Mouse (Mus musculus): ENCODE data around the gene Tsacc. TPM values are rescaled to one million over a fixed set of nuclear protein-coding genes. Genes with fewer than 3 reads are reported as not detected.
A peak's percentile ranks its signal among the peaks of the same experiment; 100 is the strongest.

Tsacc gene
- total and polyA plus RNA-seq, 3 experiments: 6.7 to 11.3 (median 9.3) TPM

DNA sequence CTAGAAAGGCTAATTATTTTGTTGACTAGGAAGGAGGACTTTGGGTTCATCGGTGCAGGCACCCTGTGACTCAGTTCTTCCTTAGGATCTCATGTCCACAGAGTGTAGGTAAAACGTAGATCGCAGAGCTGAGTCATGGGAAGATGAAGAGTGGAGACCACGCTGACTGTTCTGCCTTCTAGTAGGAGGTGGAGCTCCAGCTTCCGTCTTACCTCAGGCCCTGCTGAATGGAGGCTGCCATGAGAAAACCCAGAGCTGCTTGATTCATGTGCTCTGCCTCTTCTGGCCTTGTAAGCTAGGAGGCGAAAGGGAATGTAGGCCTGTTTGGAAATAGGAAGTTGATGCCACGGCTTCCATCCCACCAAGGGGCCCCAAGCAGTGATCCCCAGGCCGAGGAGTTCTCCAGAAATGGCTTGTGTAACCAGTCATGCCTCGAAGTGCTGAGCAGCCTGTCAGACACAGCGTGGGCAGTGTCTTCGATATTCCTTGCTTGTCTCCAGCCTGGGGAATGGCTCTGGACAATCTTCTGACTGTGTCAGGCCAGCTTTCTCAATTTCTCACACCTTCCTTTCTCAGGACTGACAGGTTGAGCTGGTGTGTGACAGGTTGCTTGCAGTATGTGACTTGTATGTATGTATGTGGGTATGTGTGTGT is 40.7 kb upstream of the Tsacc start:
- H3K27me3 ChIP-seq (replicated peaks): no peaks in the 10 kb centered on the region
- dilution Hi-C loops (cut with MboI; ENCODE audit: extremely low pct_ligation_motif_present, extremely low pct_unique_long_range_greater_than_20kb, low sequenced_read_pairs): no loop called here
- peak; percentile 86 for DNase-seq (ENCODE audit: extremely low read depth)
- H3K4me2 ChIP-seq (ENCODE audit: insufficient read depth, low read depth, poor library complexity, severe bottlenecking): peak overlapping the region; percentile 76
- in situ Hi-C loops (cut with MboI; ENCODE audit: low pct_ligation_motif_present, low pct_unique_long_range_greater_than_20kb, low sequenced_read_pairs): no loop called here
- peak overlapping the region; percentile 55 to 85 (median 82) for H3K4me3 ChIP-seq (replicated peaks in 1 of 3; ENCODE audit: low read depth in 2 of 3, low read length in 2 of 3, poor library complexity in 1 of 3)
- peaks cover 12 to 43% of the 10 kb centered on the region in 2 experiments for H3K36me3 ChIP-seq (replicated peaks in 1 of 2; ENCODE audit: control insufficient read depth in 1 of 2, insufficient read depth in 1 of 2, low read length in 1 of 2)
- H3K9ac ChIP-seq (ENCODE audit: insufficient read depth, low read depth): peak overlapping the region; percentile 75
- peak overlapping the region; percentile 28 for H3K27ac ChIP-seq (ENCODE audit: insufficient read depth, low read depth)
- peaks cover 18 to 36% of the 10 kb centered on the region in 2 experiments for H3K4me1 ChIP-seq (ENCODE audit: control insufficient read depth in 1 of 2, insufficient read depth in 2 of 2)
- H3K9me3 ChIP-seq (replicated peaks; ENCODE audit: low read length): no peaks in the 10 kb centered on the region
- H3K79me2 ChIP-seq (replicated peaks; ENCODE audit: control insufficient read depth, extremely low read depth, insufficient read depth, poor library complexity, severe bottlenecking): peaks cover 41% of the 10 kb centered on the region
- no peak for TF ChIP-seq RAD21 (IDR thresholded peaks at IDR 0.05; ENCODE audit: low read depth, low read length)
- TF ChIP-seq JUND (conservative IDR thresholded peaks at IDR 0.05; ENCODE audit: low read depth, low read length): peak; percentile 77
- TF ChIP-seq E2F4 (IDR thresholded peaks at IDR 0.05; ENCODE audit: insufficient replicate concordance, low read depth, low read length): no peak
- 0 out of 2 replicates have a peak, but pooled peaks have one; percentile 29 for TF ChIP-seq JUN (IDR thresholded peaks at IDR 0.05; ENCODE audit: insufficient read depth, low read depth, low read length)
- no peak for TF ChIP-seq ZMIZ1 (IDR thresholded peaks at IDR 0.05; ENCODE audit: low read depth, low read length)
- peak; percentile 59 for TF ChIP-seq MAX (IDR thresholded peaks at IDR 0.05; ENCODE audit: low read length)
- no peak for TF ChIP-seq KAT2A (IDR thresholded peaks at IDR 0.05; ENCODE audit: insufficient replicate concordance, low read length)
- TF ChIP-seq SMC3 (IDR thresholded peaks at IDR 0.05; ENCODE audit: low read depth, low read length): no peak
- no peak for TF ChIP-seq CHD1 (IDR thresholded peaks at IDR 0.05; ENCODE audit: low read depth, low read length)
- no peak for TF ChIP-seq NELFE (IDR thresholded peaks at IDR 0.05; ENCODE audit: low read depth, low read length)
- TF ChIP-seq UBTF (IDR thresholded peaks at IDR 0.05; ENCODE audit: low read depth, low read length): no peak
- TF ChIP-seq MXI1 (IDR thresholded peaks at IDR 0.05; ENCODE audit: low read depth, low read length): peak; percentile 86
- no peak for TF ChIP-seq BHLHE40 (IDR thresholded peaks at IDR 0.05; ENCODE audit: low read depth, low read length)
- peak; percentile 72 for TF ChIP-seq MYC (IDR thresholded peaks at IDR 0.05; ENCODE audit: low read depth, low read length)
- no peak for TF ChIP-seq HCFC1 (IDR thresholded peaks at IDR 0.05; ENCODE audit: low read depth, low read length)
- TF ChIP-seq ZKSCAN1 (IDR thresholded peaks at IDR 0.05; ENCODE audit: borderline replicate concordance, low read depth, low read length): no peak
- TF ChIP-seq ZNF384 (IDR thresholded peaks at IDR 0.05; ENCODE audit: low read depth, low read length): no peak
- no peak for TF ChIP-seq ELF1 (IDR thresholded peaks at IDR 0.05; ENCODE audit: low read depth, low read length)
- 0 out of 2 replicates have a peak, but pooled peaks have one; percentile 18 for TF ChIP-seq TCF12 (IDR thresholded peaks at IDR 0.05; ENCODE audit: low read depth, low read length)
- peak; percentile 55; the same call in 1 of the 2 replicates for TF ChIP-seq EP300 (IDR thresholded peaks at IDR 0.05; ENCODE audit: low read length)
- no peak for TF ChIP-seq TBP (conservative IDR thresholded peaks at IDR 0.05; ENCODE audit: low read depth, low read length)
- TF ChIP-seq USF2 (conservative IDR thresholded peaks at IDR 0.05; ENCODE audit: low read depth, low read length): no peak
- TF ChIP-seq MEF2A (IDR thresholded peaks at IDR 0.05; ENCODE audit: borderline replicate concordance, low read depth, low read length): no peak
- peak; percentile 23; the same call in 1 of the 2 replicates for TF ChIP-seq POLR2A (IDR thresholded peaks at IDR 0.05; ENCODE audit: low read depth, low read length)
- no peak for TF ChIP-seq NRF1 (IDR thresholded peaks at IDR 0.05; ENCODE audit: low read depth, low read length)
- no peak for TF ChIP-seq POLR2AphosphoS2 (IDR thresholded peaks at IDR 0.05; ENCODE audit: low read depth, low read length)
- TF ChIP-seq RCOR1 (conservative IDR thresholded peaks at IDR 0.05; ENCODE audit: low read depth, low read length): no peak
- TF ChIP-seq GABPA (IDR thresholded peaks at IDR 0.05; ENCODE audit: insufficient replicate concordance, low read depth, low read length): no peak
- no peak for TF ChIP-seq IRF4 (IDR thresholded peaks at IDR 0.05; ENCODE audit: low read depth, low read length)
- peak; percentile 75 for TF ChIP-seq MAFK (IDR thresholded peaks at IDR 0.05; ENCODE audit: insufficient replicate concordance, low read length)
- no peak for TF ChIP-seq USF1 (IDR thresholded peaks at IDR 0.05; ENCODE audit: low read depth, low read length)
- TF ChIP-seq CTCF (conservative IDR thresholded peaks at IDR 0.05 in 1 of 2, IDR thresholded peaks at IDR 0.05 in 1 of 2; ENCODE audit: low read depth in 2 of 2, low read length in 2 of 2): no peak
- peak; percentile 72 for TF ChIP-seq SIN3A (IDR thresholded peaks at IDR 0.05; ENCODE audit: low read length)
- TF ChIP-seq ZC3H11A (IDR thresholded peaks at IDR 0.05; ENCODE audit: low read depth, low read length): no peak
- no peak for TF ChIP-seq CHD2 (IDR thresholded peaks at IDR 0.05; ENCODE audit: low read length)
- no peak for TF ChIP-seq MAZ (IDR thresholded peaks at IDR 0.05; ENCODE audit: low read depth, low read length)
- TF ChIP-seq ETS1 (conservative IDR thresholded peaks at IDR 0.05; ENCODE audit: low read depth, low read length): peak; percentile 62
- no peak for TF ChIP-seq PAX5 (IDR thresholded peaks at IDR 0.05; ENCODE audit: low read length)
